Mouse (Mus musculus) lung, postnatal 0 days (tissue): ENCODE measurements at regions not wholly inside any gene's neighbourhood (a gene's known extent, or its start where the extent isn't known, plus 50 kb on each side); places are given as distances from the start of the nearest gene placed in this dataset.

Source experiments
- ATAC-seq: fragments of 200-750 bp; cut with Nextera tagmentation; 2 replicates; pipeline ENCODE4 v1.8.0; 2017; ENCODE audit warnings: moderate library complexity
- DNase-seq: peaks from one replicate; pipeline ENCODE4 v3.0.0-alpha.2; 2016; ENCODE audit warnings: low spot score
- H3K27ac ChIP-seq: fragments of 300-500 bp; sonication (generic); 2 replicates; pipeline ENCODE4 v1.5.1; 2014; ENCODE audit warnings: antibody characterized with exemption, mild to moderate bottlenecking, low read length, mixed read lengths
- H3K27me3 ChIP-seq: fragments of 300-500 bp; sonication (generic); replicated peaks from 2 replicates; pipeline ENCODE4 v1.6.1; 2014; ENCODE audit warnings: low read length, mixed read lengths; ENCODE audit not compliant: insufficient read depth
- H3K36me3 ChIP-seq: fragments of 300-500 bp; sonication (generic); 2 replicates; pipeline ENCODE4 v1.6.1; 2014; ENCODE audit warnings: low read length, mixed read lengths; ENCODE audit not compliant: insufficient read depth
- H3K4me1 ChIP-seq: fragments of 300-500 bp; sonication (generic); 2 replicates; pipeline ENCODE4 v1.6.1; 2014; ENCODE audit warnings: antibody characterized with exemption, low read depth, low read length, mixed read lengths; ENCODE audit not compliant: insufficient read depth
- H3K4me2 ChIP-seq: fragments of 300-500 bp; sonication (generic); replicated peaks from 2 replicates; pipeline ENCODE4 v1.6.1; 2014; ENCODE audit warnings: low read depth, mild to moderate bottlenecking, low read length, moderate library complexity, mixed read lengths
- H3K4me3 ChIP-seq: fragments of 300-500 bp; sonication (generic); 2 replicates; pipeline ENCODE4 v1.5.1; 2014; ENCODE audit warnings: low read depth, low read length
- H3K9ac ChIP-seq: fragments of 300-500 bp; sonication (generic); replicated peaks from 2 replicates; pipeline ENCODE4 v1.6.1; 2014; ENCODE audit warnings: low read depth, mild to moderate bottlenecking
- H3K9me3 ChIP-seq: fragments of 300-500 bp; sonication (generic); 2 replicates; pipeline ENCODE4 v1.6.1; 2016; ENCODE audit warnings: low read length, mixed read lengths
- CTCF ChIP-seq: IDR thresholded peaks from 2 replicates; pipeline ENCODE4 v1.5.1; 2016; ENCODE audit warnings: antibody characterized with exemption, mild to moderate bottlenecking
- EP300 ChIP-seq: IDR thresholded peaks from 2 replicates; pipeline ENCODE4 v1.6.1; 2016; ENCODE audit warnings: antibody characterized with exemption, mild to moderate bottlenecking, control low read depth
- WGBS: fragments of 180-500 bp; shearing (Covaris S2); extraction: QIAGEN DNeasy Blood & Tissue Kit; methylation state at CpG from one replicate; pipeline ENCODE4 v1.1.7; 2014; 5-methylcytosine and 5-hydroxymethylcytosine counted together

DNA sequence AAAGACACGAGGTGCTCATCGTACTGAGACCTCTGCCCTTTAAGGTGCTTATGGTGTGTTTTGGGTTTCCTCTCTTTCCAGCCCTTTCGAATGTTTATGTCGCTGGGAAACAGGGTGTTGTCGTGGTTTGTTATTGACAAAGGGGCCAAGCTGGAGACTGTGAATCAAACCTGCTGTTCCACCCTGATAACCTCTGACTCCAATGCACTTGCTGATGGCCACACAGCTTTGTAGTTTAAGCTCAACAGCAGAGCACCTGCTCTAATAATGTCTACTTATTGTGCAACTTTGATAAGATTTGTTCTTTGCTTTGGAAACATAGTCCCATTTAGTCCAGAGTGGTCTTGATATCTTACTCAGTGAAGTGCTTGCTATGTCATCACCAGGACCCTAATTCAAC lies 65.5 kb upstream of the Arid1b start:
- TF ChIP-seq EP300 (no peak), CTCF (no peak)
- no peaks in the 10 kb centered on the region for H3K4me1 ChIP-seq
- no peaks in the 10 kb centered on the region for H3K36me3 ChIP-seq
- no peak overlapping the region for H3K4me3 ChIP-seq
- no peaks in the 10 kb centered on the region for H3K27me3 ChIP-seq
- ATAC-seq (no peak), DNase-seq (no peak)
- no peak overlapping the region for H3K27ac ChIP-seq
- 27% methylated on average over 5 of the region's 5 CpGs for WGBS
- H3K9me3 ChIP-seq, result no peaks in the 10 kb centered on the region
- no peak overlapping the region for H3K4me2 ChIP-seq
- no peak overlapping the region for H3K9ac ChIP-seq

DNA sequence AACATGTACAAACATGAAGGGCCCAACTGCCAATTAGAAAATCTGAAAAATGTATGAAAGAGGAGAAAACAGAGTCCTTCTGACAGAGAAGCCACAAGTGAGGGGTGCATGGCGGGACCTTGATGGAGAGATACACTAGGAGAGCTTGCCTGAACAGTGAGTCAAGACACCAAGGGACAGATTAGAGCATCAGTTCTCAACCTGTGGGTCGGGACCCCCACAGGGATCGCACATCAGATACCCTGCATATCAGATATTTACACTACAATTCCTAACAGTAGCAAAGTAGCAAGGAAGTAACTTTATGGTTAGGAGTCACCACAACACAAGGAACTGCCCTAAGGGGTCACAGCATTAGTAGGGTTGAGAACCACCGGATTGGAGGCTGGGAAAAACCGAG lies 58.9 kb upstream of the Arid1b start:
- Histone ChIP-seq H3K36me3 (no peaks in the 10 kb centered on the region), H3K9ac (no peak overlapping the region), H3K9me3 (no peaks in the 10 kb centered on the region), H3K27me3 (no peaks in the 10 kb centered on the region), H3K4me1 (no peaks in the 10 kb centered on the region), H3K4me2 (no peak overlapping the region), H3K27ac (no peak overlapping the region), H3K4me3 (no peak overlapping the region)
- no peak for TF ChIP-seq EP300
- no peak for TF ChIP-seq CTCF
- ATAC-seq (no peak), DNase-seq (no peak)
- WGBS, result 83% methylated on average over 5 of the region's 5 CpGs

GRCm38 (mm10) chr17:4940589-4940988 lies 53.5 kb upstream of the Arid1b start:
- TF ChIP-seq CTCF (no peak), EP300 (no peak)
- DNase-seq, result no peak
- ATAC-seq, result no peak
- no peaks in the 10 kb centered on the region for H3K27me3 ChIP-seq
- no peak overlapping the region for H3K27ac ChIP-seq
- H3K4me2 ChIP-seq, result no peak overlapping the region
- no peak overlapping the region for H3K4me3 ChIP-seq
- H3K36me3 ChIP-seq, result no peaks in the 10 kb centered on the region
- no peaks in the 10 kb centered on the region for H3K9me3 ChIP-seq
- no peak overlapping the region for H3K9ac ChIP-seq
- 62% methylated on average over 9 of the region's 9 CpGs for WGBS
- H3K4me1 ChIP-seq, result no peaks in the 10 kb centered on the region; the same call in 1 of the 2 replicates

GRCm38 (mm10) chr17:4941286-4941800 lies 52.8 kb upstream of the Arid1b start:
- Histone ChIP-seq H3K36me3 (no peaks in the 10 kb centered on the region), H3K4me3 (no peak overlapping the region), H3K27me3 (no peaks in the 10 kb centered on the region), H3K9me3 (no peaks in the 10 kb centered on the region), H3K4me1 (no peaks in the 10 kb centered on the region; the same call in 1 of the 2 replicates), H3K9ac (no peak overlapping the region), H3K4me2 (no peak overlapping the region), H3K27ac (no peak overlapping the region)
- DNase-seq (no peak), ATAC-seq (no peak)
- TF ChIP-seq CTCF, result no peak
- 63% methylated on average over 4 of the region's 4 CpGs for WGBS

GRCm38 (mm10) chr17:4942868-4943267 lies 51.3 kb upstream of the Arid1b start:
- 88% methylated on average over 7 of the region's 7 CpGs for WGBS
- Histone ChIP-seq H3K9me3 (no peaks in the 10 kb centered on the region), H3K27me3 (no peaks in the 10 kb centered on the region), H3K9ac (no peak overlapping the region), H3K36me3 (no peaks in the 10 kb centered on the region), H3K4me3 (no peak overlapping the region), H3K4me1 (peaks cover 6% of the 10 kb centered on the region), H3K27ac (no peak overlapping the region), H3K4me2 (no peak overlapping the region)
- DNase-seq (no peak), ATAC-seq (no peak)
- TF ChIP-seq EP300 (no peak), CTCF (no peak)
